Mouse (Mus musculus): Measurements from ENCODE around the gene Sox14.

Gene Sox14

GRCm38 (mm10) chr9:99875618-99876372 lies at the start of gene Sox14:
Gene Sox14, minus strand, starts transcription at chr9:99876170.
- no peak for DNase-seq (ENCODE audit: low read depth, low spot score)

- DNase-seq (ENCODE audit: low read depth, low spot score): no peak
Observed at GRCm38 (mm10) chr9:99879311-99879710, 3.3 kb upstream of the Sox14 start.

GRCm38 (mm10) chr9:99878588-99878987 lies 2.6 kb upstream of the Sox14 start:
- no peak for DNase-seq (ENCODE audit: low read depth, low spot score)

GRCm38 (mm10) chr9:99877056-99877546 lies 1.1 kb upstream of the Sox14 start:
- DNase-seq (ENCODE audit: low read depth, low spot score): no peak

- no peak for DNase-seq (ENCODE audit: low read depth, low spot score)
Observed at GRCm38 (mm10) chr9:99876373-99877055, 544 bp upstream of the Sox14 start.

- no peak for DNase-seq (ENCODE audit: low read depth, low spot score)
Observed at GRCm38 (mm10) chr9:99874735-99875617, 994 bp downstream of the Sox14 start.

- DNase-seq (ENCODE audit: low read depth, low spot score): no peak
Observed at GRCm38 (mm10) chr9:99873721-99874120, 2.2 kb downstream of the Sox14 start.

GRCm38 (mm10) chr9:99873116-99873620 lies 2.8 kb downstream of the Sox14 start:
- DNase-seq (ENCODE audit: low read depth, low spot score): no peak

- DNase-seq (ENCODE audit: low read depth, low spot score): no peak
Observed at GRCm38 (mm10) chr9:99872204-99873115, 3.5 kb downstream of the Sox14 start.

- no peak for DNase-seq (ENCODE audit: low read depth, low spot score)
Observed at GRCm38 (mm10) chr9:99871556-99872203, 4.3 kb downstream of the Sox14 start.

GRCm38 (mm10) chr9:99870780-99871555 lies 5.0 kb downstream of the Sox14 start:
- no peak for DNase-seq (ENCODE audit: low read depth, low spot score)

- DNase-seq (ENCODE audit: low read depth, low spot score): no peak
Observed at GRCm38 (mm10) chr9:99869936-99870779, 5.8 kb downstream of the Sox14 start.

- no peak for DNase-seq (ENCODE audit: low read depth, low spot score)
Observed at GRCm38 (mm10) chr9:99869275-99869674, 6.7 kb downstream of the Sox14 start.

- peak; percentile 72 for DNase-seq (ENCODE audit: low read depth, low spot score)
Observed at GRCm38 (mm10) chr9:99868606-99869005, 7.4 kb downstream of the Sox14 start.

GRCm38 (mm10) chr9:99868054-99868453 lies 7.9 kb downstream of the Sox14 start:
- no peak for DNase-seq (ENCODE audit: low read depth, low spot score)

- DNase-seq (ENCODE audit: low read depth, low spot score): no peak
Observed at GRCm38 (mm10) chr9:99862936-99863335, 13.0 kb downstream of the Sox14 start.

- no peak for DNase-seq (ENCODE audit: low read depth, low spot score)
Observed at GRCm38 (mm10) chr9:99854486-99854885, 21.5 kb downstream of the Sox14 start.

- DNase-seq (ENCODE audit: low read depth, low spot score): no peak
Observed at GRCm38 (mm10) chr9:99853356-99853755, 22.6 kb downstream of the Sox14 start.
